Mouse (Mus musculus): ENCODE measurements around the gene Lrrc75b. TPM values are rescaled to one million over a fixed set of nuclear protein-coding genes. Genes with fewer than 3 reads are reported as not detected.
A peak's percentile ranks its signal among the peaks of the same experiment; 100 is the strongest.

Gene Lrrc75b
- polyA plus RNA-seq, 1 experiment = 1.3 TPM

GRCm38 (mm10) chr10:75521643-75522042 lies 38.5 kb downstream of the Lrrc75b start:
- 93% methylated on average over 4 of the region's 4 CpGs for WGBS
- no peak for DNase-seq (ENCODE audit: low read depth in 1 of 2, low spot score in 2 of 2)
- Histone ChIP-seq H3K4me1 (ENCODE audit: control insufficient read depth, insufficient read depth, insufficient read length) (no peaks in the 10 kb centered on the region; the same call in 1 of the 2 replicates), H3K36me3 (ENCODE audit: control insufficient read depth, insufficient read depth, low read length) (peaks cover 18% of the 10 kb centered on the region), H3K4me3 (ENCODE audit: extremely low read depth, insufficient read depth, insufficient read length) (no peak overlapping the region), H3K27me3 (ENCODE audit: control insufficient read depth, insufficient read depth, low read length) (no peaks in the 10 kb centered on the region), H3K27ac (ENCODE audit: insufficient read depth, low read length) (no peak overlapping the region)
- TF ChIP-seq CTCF (IDR thresholded peaks at IDR 0.05; ENCODE audit: extremely low read depth, insufficient read depth, insufficient read length, insufficient replicate concordance) (no peak), POLR2A (IDR thresholded peaks at IDR 0.05; ENCODE audit: low read depth, low read length) (no peak)

- Histone ChIP-seq H3K4me3 (ENCODE audit: extremely low read depth, insufficient read depth, insufficient read length) (no peak overlapping the region), H3K36me3 (ENCODE audit: control insufficient read depth, insufficient read depth, low read length) (peaks cover 13% of the 10 kb centered on the region), H3K27ac (ENCODE audit: insufficient read depth, low read length) (no peak overlapping the region), H3K4me1 (ENCODE audit: control insufficient read depth, insufficient read depth, insufficient read length) (peaks cover 5% of the 10 kb centered on the region; the same call in 1 of the 2 replicates), H3K27me3 (ENCODE audit: control insufficient read depth, insufficient read depth, low read length) (no peaks in the 10 kb centered on the region)
- no peak for TF ChIP-seq POLR2A (IDR thresholded peaks at IDR 0.05; ENCODE audit: low read depth, low read length)
- no peak for TF ChIP-seq CTCF (IDR thresholded peaks at IDR 0.05; ENCODE audit: extremely low read depth, insufficient read depth, insufficient read length, insufficient replicate concordance)
- DNase-seq (ENCODE audit: low read depth in 1 of 2, low spot score in 2 of 2) = no peak
- WGBS = 92% methylated on average over 5 of the region's 5 CpGs
Observed at GRCm38 (mm10) chr10:75520581-75520980, 39.5 kb downstream of the Lrrc75b start.

- Histone ChIP-seq H3K27ac (ENCODE audit: insufficient read depth, low read length) (peak within 1 kb of the TSS; percentile 97), H3K4me1 (ENCODE audit: control insufficient read depth, insufficient read depth, insufficient read length) (peaks cover 18% of the 10 kb centered on the region; the same call in 1 of the 2 replicates), H3K27me3 (ENCODE audit: control insufficient read depth, insufficient read depth, low read length) (no peaks in the 10 kb centered on the region), H3K36me3 (ENCODE audit: control insufficient read depth, insufficient read depth, low read length) (peaks cover 9% of the 10 kb centered on the region), H3K4me3 (ENCODE audit: extremely low read depth, insufficient read depth, insufficient read length) (peak within 1 kb of the TSS; percentile 88)
- 0% methylated on average over 20 of the region's 20 CpGs for WGBS
- TF ChIP-seq POLR2A (IDR thresholded peaks at IDR 0.05; ENCODE audit: low read depth, low read length) (peak; percentile 40; the same call in 1 of the 2 replicates), CTCF (IDR thresholded peaks at IDR 0.05; ENCODE audit: extremely low read depth, insufficient read depth, insufficient read length, insufficient replicate concordance) (no peak)
- DNase-seq (ENCODE audit: low read depth in 1 of 2, low spot score in 2 of 2) = peak; percentile 93 to 95
Observed at GRCm38 (mm10) chr10:75517758-75518143, 42.4 kb downstream of the Lrrc75b start, which contains the start of gene Gucd1. Gucd1 (minus strand) TSS chr10:75517972.

GRCm38 (mm10) chr10:75517073-75517757 lies 42.9 kb downstream of the Lrrc75b start, which contains the start of gene Snrpd3:
Snrpd3 (plus strand) TSS chr10:75517551.
- H3K4me1 ChIP-seq (ENCODE audit: control insufficient read depth, insufficient read depth, insufficient read length) = peaks cover 18% of the 10 kb centered on the region; the same call in 1 of the 2 replicates
- H3K4me3 ChIP-seq (ENCODE audit: extremely low read depth, insufficient read depth, insufficient read length) = peak within 1 kb of the TSS; percentile 88
- peak within 1 kb of the TSS; percentile 97 for H3K27ac ChIP-seq (ENCODE audit: insufficient read depth, low read length)
- WGBS = 1% methylated on average over 43 of the region's 52 CpGs
- H3K27me3 ChIP-seq (ENCODE audit: control insufficient read depth, insufficient read depth, low read length) = no peaks in the 10 kb centered on the region
- DNase-seq (ENCODE audit: low read depth in 1 of 2, low spot score in 2 of 2) = peak; percentile 93 to 96
- TF ChIP-seq POLR2A (IDR thresholded peaks at IDR 0.05; ENCODE audit: low read depth, low read length) (peak; percentile 76), CTCF (IDR thresholded peaks at IDR 0.05; ENCODE audit: extremely low read depth, insufficient read depth, insufficient read length, insufficient replicate concordance) (no peak)
- peaks cover 8% of the 10 kb centered on the region for H3K36me3 ChIP-seq (ENCODE audit: control insufficient read depth, insufficient read depth, low read length)

- Histone ChIP-seq H3K36me3 (ENCODE audit: control insufficient read depth, insufficient read depth, low read length) (peaks cover 9% of the 10 kb centered on the region), H3K4me3 (ENCODE audit: extremely low read depth, insufficient read depth, insufficient read length) (peak overlapping the region; percentile 81), H3K27me3 (ENCODE audit: control insufficient read depth, insufficient read depth, low read length) (no peaks in the 10 kb centered on the region), H3K27ac (ENCODE audit: insufficient read depth, low read length) (peak overlapping the region; percentile 96), H3K4me1 (ENCODE audit: control insufficient read depth, insufficient read depth, insufficient read length) (peaks cover 18% of the 10 kb centered on the region; the same call in 1 of the 2 replicates)
- no peak for DNase-seq (ENCODE audit: low read depth in 1 of 2, low spot score in 2 of 2)
- WGBS = 2% methylated on average over 12 of the region's 12 CpGs
- no peak for TF ChIP-seq CTCF (IDR thresholded peaks at IDR 0.05; ENCODE audit: extremely low read depth, insufficient read depth, insufficient read length, insufficient replicate concordance)
- TF ChIP-seq POLR2A (IDR thresholded peaks at IDR 0.05; ENCODE audit: low read depth, low read length) = no peak
Observed at GRCm38 (mm10) chr10:75516724-75517072, 43.4 kb downstream of the Lrrc75b start.

GRCm38 (mm10) chr10:75516038-75516723 lies 43.9 kb downstream of the Lrrc75b start:
- Histone ChIP-seq H3K36me3 (ENCODE audit: control insufficient read depth, insufficient read depth, low read length) (peaks cover 14% of the 10 kb centered on the region), H3K27ac (ENCODE audit: insufficient read depth, low read length) (peak overlapping the region; percentile 96), H3K4me1 (ENCODE audit: control insufficient read depth, insufficient read depth, insufficient read length) (peaks cover 18% of the 10 kb centered on the region; the same call in 1 of the 2 replicates), H3K27me3 (ENCODE audit: control insufficient read depth, insufficient read depth, low read length) (no peaks in the 10 kb centered on the region), H3K4me3 (ENCODE audit: extremely low read depth, insufficient read depth, insufficient read length) (peak overlapping the region; percentile 81)
- 20% methylated on average over 8 of the region's 8 CpGs for WGBS
- no peak for TF ChIP-seq POLR2A (IDR thresholded peaks at IDR 0.05; ENCODE audit: low read depth, low read length)
- no peak for TF ChIP-seq CTCF (IDR thresholded peaks at IDR 0.05; ENCODE audit: extremely low read depth, insufficient read depth, insufficient read length, insufficient replicate concordance)
- DNase-seq (ENCODE audit: low read depth in 1 of 2, low spot score in 2 of 2) = no peak

All from spleen, adult 2 months (tissue).